Mouse (Mus musculus) ES-E14 (cell line): Measurements from ENCODE around the gene Car8.

Experiments used
- CHD2 ChIP-seq: IDR thresholded peaks from 2 replicates; pipeline ENCODE4 v1.6.1; 2014; ENCODE audit warnings: mild to moderate bottlenecking, low read depth, low read length, inconsistent platforms
- HCFC1 ChIP-seq: IDR thresholded peaks from 2 replicates; pipeline ENCODE4 v1.6.1; 2012; ENCODE audit warnings: low read length, inconsistent platforms, borderline replicate concordance; ENCODE audit not compliant: insufficient read depth

DNA sequence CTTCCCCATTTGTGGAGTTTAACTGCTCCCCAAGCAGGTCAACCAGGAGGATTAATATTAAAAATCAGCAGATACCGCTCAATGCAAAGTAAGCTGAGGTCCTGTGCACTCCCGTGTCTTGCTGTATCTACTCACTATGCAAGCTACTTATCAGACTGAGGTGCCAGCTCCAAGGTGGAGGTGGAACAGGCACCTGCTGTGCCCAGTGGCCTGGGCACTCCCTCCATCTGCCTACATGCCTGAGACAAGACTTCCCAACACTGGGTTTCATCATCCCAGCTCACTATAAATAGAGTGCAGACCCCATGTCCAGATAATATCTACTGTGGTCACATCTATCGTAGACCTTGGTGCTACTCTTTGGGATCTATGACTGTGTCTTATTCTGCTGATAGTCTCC, 127.0 kb downstream of the Car8 start:
- TF ChIP-seq CHD2, result no peak
- no peak for TF ChIP-seq HCFC1
